Mouse (Mus musculus): ENCODE data around the gene Gm42688.

DNA sequence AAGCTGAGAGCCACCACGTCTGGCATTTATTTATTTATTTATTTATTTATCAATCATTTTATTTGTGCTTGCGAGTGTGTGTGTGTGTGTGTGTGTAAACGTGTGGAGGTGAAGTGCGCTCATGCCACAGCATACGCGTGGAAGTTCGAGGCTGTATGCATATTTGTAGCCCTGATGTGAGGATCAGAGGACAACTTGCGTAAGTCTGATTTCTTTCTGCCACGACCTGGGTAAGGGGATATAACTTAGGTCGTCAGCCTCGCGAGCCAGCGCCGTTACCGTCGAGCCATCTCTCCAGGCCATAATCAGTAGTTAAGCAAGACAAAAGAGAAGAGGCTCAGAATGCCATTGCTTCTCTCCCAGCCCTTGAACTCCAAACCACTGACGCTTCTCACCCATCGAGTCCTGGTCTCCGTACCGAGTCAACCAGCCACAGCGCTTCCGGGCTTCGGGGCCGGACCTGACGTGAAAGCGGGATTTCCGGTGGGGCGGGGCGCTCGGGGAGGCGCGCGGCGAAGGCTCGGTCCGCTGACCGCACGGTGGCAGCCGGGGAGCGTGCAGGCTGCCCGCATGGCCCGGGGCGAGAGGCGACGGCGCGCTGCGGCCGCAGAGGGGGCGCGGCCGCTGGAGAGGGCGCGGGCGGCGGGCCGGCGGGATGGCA, 13.7 kb downstream of the Gm42688 start, which contains the start of gene Mogs:
- peak; percentile 97 for TF ChIP-seq POLR2A (IDR thresholded peaks at IDR 0.05; ENCODE audit: control insufficient read depth, extremely low read depth, insufficient read depth, low read length, poor library complexity)
- TF ChIP-seq CTCF (IDR thresholded peaks at IDR 0.05; ENCODE audit: borderline replicate concordance, control insufficient read depth, extremely low read depth, insufficient read depth, low read length, poor library complexity), result peak; percentile 34; the same call in 1 of the 2 replicates

All from thymus, adult 2 months (tissue).